Mouse (Mus musculus) activated CD4-positive, CD25-positive, alpha-beta regulatory T cell (primary cell): ENCODE results near the gene Tnfrsf25. TPM values are rescaled to one million over a fixed set of nuclear protein-coding genes. Genes with fewer than 3 reads are reported as not detected.

Experiments
- polyA plus RNA-seq, 2 experiments: library from polyadenylated mRNA; unstranded; fragments of 100-300 nt; shearing (Covaris generic); gene quantifications; one replicate each; pipeline ENCODE4 v1.2.1; 2017

Tnfrsf25 gene
- polyA plus RNA-seq: 100 to 1,000 TPM; 104 to 200 TPM

DNA sequence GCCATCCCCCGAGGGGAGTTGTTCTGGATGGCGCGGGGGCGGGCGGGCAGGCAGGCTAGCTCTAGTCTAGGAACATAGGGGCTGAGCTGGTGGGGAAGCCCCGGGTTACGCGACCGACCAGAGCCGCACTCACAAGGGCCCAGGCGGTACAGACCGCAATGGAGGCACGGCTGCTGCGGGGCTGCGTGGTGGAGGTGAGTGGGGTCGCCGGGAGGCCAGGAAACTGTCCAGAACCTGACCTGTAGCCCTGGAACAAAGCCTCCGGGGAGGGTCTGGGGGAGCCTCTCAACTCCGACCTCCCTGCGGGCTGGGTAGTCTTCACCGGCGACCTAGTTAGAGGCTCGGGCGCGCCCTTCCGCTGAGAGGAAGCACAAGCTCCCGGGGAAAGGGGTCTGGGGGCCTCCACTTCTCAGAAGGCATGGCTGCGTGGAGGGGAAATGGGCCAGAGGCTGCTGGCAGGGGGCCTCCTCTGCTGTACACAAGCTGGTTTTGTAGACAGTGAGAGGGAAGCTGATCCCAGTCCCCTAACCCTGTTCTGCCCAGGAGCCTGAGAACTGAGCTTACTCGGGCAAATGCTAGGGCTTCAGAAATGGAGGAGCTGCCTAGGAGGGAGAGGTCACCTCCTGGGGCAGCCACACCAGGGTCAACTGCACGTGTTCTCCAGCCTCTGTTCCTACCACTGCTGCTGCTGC lies at the start of gene Tnfrsf25:
TSS of gene Tnfrsf25 (plus strand) at position 14 of the 692 bp plus-strand sequence.

GRCm38 (mm10) chr4:152072121-152072601 lies 43.6 kb upstream of the Tnfrsf25 start, which contains the start of gene Plekhg5:
Gene Plekhg5 (plus strand): TSS chr4:152072498.

GRCm38 (mm10) chr4:152151966-152152544 lies 36.3 kb downstream of the Tnfrsf25 start, which contains the start of gene Espn:
Gene Espn (minus strand): TSS chr4:152152371.

DNA sequence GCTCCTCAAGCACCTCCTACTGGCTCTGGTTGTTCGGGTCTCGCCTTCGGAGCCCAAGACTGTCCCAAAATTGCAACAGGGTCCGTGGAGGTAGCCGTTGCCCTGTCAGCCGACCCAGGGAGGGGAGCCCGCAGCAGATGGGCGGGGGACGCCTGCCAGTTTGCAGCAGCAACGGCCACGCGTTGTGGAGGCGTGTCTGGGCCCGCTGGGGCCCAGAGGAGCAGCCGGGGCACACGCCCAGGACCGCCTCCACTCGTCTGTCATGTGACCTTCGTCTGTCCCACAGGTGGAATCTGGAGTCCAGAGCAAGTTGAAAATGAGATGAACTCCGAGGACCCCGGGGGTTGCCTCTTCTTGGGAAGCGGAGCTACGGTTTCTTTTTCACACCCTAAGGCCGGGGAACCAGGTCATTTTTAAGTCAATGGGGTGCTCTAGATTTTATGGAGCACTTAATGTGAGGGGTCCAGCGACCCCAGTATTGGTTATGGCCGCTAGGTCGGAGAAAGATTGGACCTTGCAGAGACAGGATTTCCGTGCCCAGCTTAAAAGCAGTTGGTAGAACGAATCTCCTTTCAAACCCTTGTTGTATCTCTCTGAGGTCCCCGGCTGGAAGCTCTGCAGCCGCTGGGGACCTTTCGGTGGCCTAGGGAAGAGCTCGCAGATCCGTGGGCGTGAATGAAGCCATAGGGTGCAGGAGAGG lies 43.0 kb downstream of the Tnfrsf25 start, which contains the start of gene Hes2:
TSS of gene Hes2 (plus strand) at position 283 of the 700 bp plus-strand sequence.

Other genes starting within 250 kb of the Tnfrsf25 start
- gene Dnajc11, start 182.2 kb upstream of the Tnfrsf25 start, polyA plus RNA-seq: 10 to 100 TPM; 39.6 to 50.9 TPM
- 100 to 1,000 TPM in 1 of 2 experiments, 10 to 100 TPM in 1; 96.1 to 108 TPM for gene Thap3, start 126.9 kb upstream of the Tnfrsf25 start, polyA plus RNA-seq
- 10 to 100 TPM in 1 of 2 experiments, 1 to 10 TPM in 1; 9.8 to 17.5 TPM for gene Phf13, start 119.7 kb upstream of the Tnfrsf25 start, polyA plus RNA-seq
- 10 to 100 TPM; 10.1 to 14.7 TPM for gene Klhl21, start 107.1 kb upstream of the Tnfrsf25 start, polyA plus RNA-seq
- 10 to 100 TPM; 21.2 to 27.7 TPM for gene Zbtb48, start 88.3 kb upstream of the Tnfrsf25 start, polyA plus RNA-seq
- gene Tas1r1, start 77.4 kb upstream of the Tnfrsf25 start, polyA plus RNA-seq: under 1 TPM in 1 of 2 experiments, not detected in 1; 0.07 TPM
- gene Nol9, start 76.6 kb upstream of the Tnfrsf25 start, polyA plus RNA-seq: 10 to 100 TPM; 36.6 to 38.0 TPM
- 1 to 10 TPM; 6.9 to 9.2 TPM for gene Plekhg5, start 43.4 kb upstream of the Tnfrsf25 start, polyA plus RNA-seq
- gene Espn, start 36.4 kb downstream of the Tnfrsf25 start, polyA plus RNA-seq: 10 to 100 TPM; 22.4 to 22.6 TPM
- gene Hes2, start 42.9 kb downstream of the Tnfrsf25 start, polyA plus RNA-seq: under 1 TPM in 1 of 2 experiments, not detected in 1; 0.17 TPM
- gene Acot7, start 62.2 kb downstream of the Tnfrsf25 start, polyA plus RNA-seq: 100 to 1,000 TPM in 1 of 2 experiments, 10 to 100 TPM in 1; 53.7 to 161 TPM
- under 1 TPM; 0.20 to 0.23 TPM for gene Gpr153, start 158.3 kb downstream of the Tnfrsf25 start, polyA plus RNA-seq
- gene Hes3, start 175.7 kb downstream of the Tnfrsf25 start, polyA plus RNA-seq: under 1 TPM in 1 of 2 experiments, not detected in 1; 0.18 TPM
- gene Icmt, start 181.3 kb downstream of the Tnfrsf25 start, polyA plus RNA-seq: 10 to 100 TPM; 13.3 to 19.7 TPM
- gene Rnf207, start 203.1 kb downstream of the Tnfrsf25 start, polyA plus RNA-seq: under 1 TPM in 1 of 2 experiments, not detected in 1; 0.31 TPM
- gene Rpl22, start 209.8 kb downstream of the Tnfrsf25 start, polyA plus RNA-seq: 100 to 1,000 TPM; 425 to 627 TPM
- gene Chd5, start 222.7 kb downstream of the Tnfrsf25 start, polyA plus RNA-seq: under 1 TPM; 0.02 to 0.10 TPM